ENCODE assay signal across 24 mouse cellular contexts in genomic region chr5:142848149-142848548, GRCm38 (mm10).
"Had no signal": no experiment of that assay in that cellular context is flagged by ENCODE, and none has a peak within 500 bp of the region (broad histone marks: within the 10 kb centered on the region; RNA-seq: fewer than 3 reads in every experiment).

No protein-coding gene starts in this region.

- H3K4me3 ChIP-seq: hindbrain, embryonic 10.5 days; hindbrain, embryonic 12.5 days; intestine, embryonic 15.5 days; layer of hippocampus, adult 2 months; left cerebral cortex, adult 2 months; liver, embryonic 13.5 days; liver, embryonic 15.5 days had no signal

- H3K9ac ChIP-seq: hindbrain, embryonic 12.5 days; hindbrain, embryonic 14.5 days; intestine, embryonic 15.5 days; liver, embryonic 13.5 days; liver, embryonic 15.5 days; liver, postnatal 0 days had no signal

- H3K4me1 ChIP-seq: hindbrain, embryonic 12.5 days; liver, embryonic 13.5 days; liver, embryonic 15.5 days had no signal

- H3K27ac ChIP-seq: hindbrain, embryonic 10.5 days; hindbrain, embryonic 12.5 days; hindbrain, embryonic 14.5 days; intestine, embryonic 15.5 days; layer of hippocampus, adult 2 months; left cerebral cortex, adult 2 months; liver, embryonic 13.5 days; liver, embryonic 15.5 days had no signal

- H3K9me3 ChIP-seq: hindbrain, embryonic 10.5 days; hindbrain, embryonic 12.5 days; intestine, embryonic 15.5 days; liver, embryonic 13.5 days; liver, embryonic 15.5 days had no signal

- H3K36me3 ChIP-seq: hindbrain, embryonic 10.5 days; hindbrain, embryonic 12.5 days; intestine, embryonic 15.5 days; liver, embryonic 13.5 days; liver, embryonic 15.5 days had no signal

- H3K27me3 ChIP-seq: hindbrain, embryonic 12.5 days; intestine, embryonic 15.5 days; liver, embryonic 13.5 days; liver, embryonic 15.5 days had no signal

- H3K4me2 ChIP-seq: heart, embryonic 11.5 days; hindbrain, embryonic 12.5 days; hindbrain, embryonic 14.5 days; intestine, embryonic 15.5 days; liver, embryonic 11.5 days; liver, embryonic 13.5 days; liver, embryonic 15.5 days had no signal

- ATAC-seq: hindbrain, embryonic 16.5 days; inflammation-experienced regulatory T-cells, adult 6 months; intestine, embryonic 15.5 days; intestine, postnatal 0 days; liver, postnatal 0 days had no signal

- DNase-seq: gastrocnemius, postnatal 14 days; heart, adult 18-20 months; heart, postnatal 10 days; heart, postnatal 4 days; kidney, adult 18-20 months; kidney, adult 8-10 months; kidney, postnatal 10 days; kidney, postnatal 25 days; kidney, postnatal 4 days; liver; liver, embryonic 13.5 days; liver, postnatal 0 days had no signal
